Mouse (Mus musculus) gastrocnemius, postnatal 25 days (tissue): ENCODE results near the gene Cyp2d26. TPM values are rescaled to one million over a fixed set of nuclear protein-coding genes. Genes with fewer than 3 reads are reported as not detected.

Experiments
- DNase-seq: peaks from one replicate; pipeline ENCODE4 v3.0.0; 2022
- microRNA-seq, 2 experiments: library from miRNA; unstranded; fragments of <30 nt; microRNA quantifications; one replicate each; pipeline ENCODE4 v1.2.0; 2021; ENCODE audit warnings: borderline replicate concordance in 2 of 2
- total RNA-seq, 2 experiments: library from RNA; stranded (reverse); gene quantifications; 1 replicate in 1 of 2; 2 replicates in 1 of 2; pipeline ENCODE4 v1.2.3; 2021

Gene Cyp2d26
- total RNA-seq, 2 experiments from 2014 or later = not detected

GRCm38 (mm10) chr15:82763631-82764420 lies 30.3 kb downstream of the Cyp2d26 start, which contains the start of gene Cyp2d40:
Gene Cyp2d40, minus strand, starts transcription at chr15:82764183.
- DNase-seq = no peak

GRCm38 (mm10) chr15:82748141-82748540 lies 46.0 kb downstream of the Cyp2d26 start:
- no peak for DNase-seq

DNA sequence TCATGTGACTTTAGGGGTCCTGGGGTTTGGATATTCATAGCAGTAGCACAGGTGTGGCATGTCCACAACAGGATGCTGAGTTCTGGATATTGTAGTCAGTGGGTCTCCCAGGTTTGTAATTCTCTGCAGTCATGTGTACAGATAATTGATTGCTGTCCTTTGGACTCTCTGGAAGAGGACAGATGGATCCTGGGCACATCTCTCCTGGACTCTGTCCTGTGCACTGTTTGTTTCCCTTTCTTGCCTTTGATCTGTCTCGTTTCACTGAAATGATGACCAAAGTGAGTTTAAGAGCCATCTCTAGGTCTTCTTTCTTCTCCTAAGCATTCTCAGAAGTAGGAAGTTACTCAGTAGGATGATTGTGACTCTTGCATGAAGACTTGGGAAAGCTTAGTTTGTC lies 46.6 kb downstream of the Cyp2d26 start:
- DNase-seq = no peak

Small RNAs within 50 kb of the gene (microRNA-seq; reads per million reads assigned to microRNA genes)
- gene Gm27618 = 0 reads per million in 2 experiments

Other genes with a start within 250 kb of the Cyp2d26 start
- gene Cyp2d12, start 239.2 kb downstream of the Cyp2d26 start, total RNA-seq = not detected
- gene Cyp2d34, start 173.3 kb downstream of the Cyp2d26 start, total RNA-seq = not detected
- gene Cyp2d40, start 30.1 kb downstream of the Cyp2d26 start, total RNA-seq = not detected
- 10 to 100 TPM; 24.4 to 25.5 TPM for gene Tcf20, start 193.6 kb upstream of the Cyp2d26 start, total RNA-seq
- gene Nfam1, start 239.0 kb upstream of the Cyp2d26 start, total RNA-seq = 1 to 10 TPM in 1 of 2 experiments, under 1 TPM in 1; 0.69 to 1.3 TPM